ENCODE assay signal across 46 mouse cellular contexts in genomic region chr11:58658596-58658995, GRCm38 (mm10). TPM values are rescaled to one million over a fixed set of nuclear protein-coding genes. Genes with fewer than 3 reads are reported as not detected.
"Had no signal": no experiment of that assay in that cellular context is flagged by ENCODE, and none has a peak within 500 bp of the region (broad histone marks: within the 10 kb centered on the region; RNA-seq: fewer than 3 reads in every experiment).

Gene Olfr322 (plus strand): TSS chr11:58658782.

- H3K9me3 ChIP-seq: limb, embryonic 10.5 days; limb, embryonic 12.5 days; limb, embryonic 13.5 days; limb, embryonic 15.5 days; liver, embryonic 12.5 days; liver, embryonic 13.5 days; liver, embryonic 15.5 days; lung, embryonic 15.5 days; megakaryocyte, embryonic 14.5 days; midbrain, embryonic 10.5 days; midbrain, embryonic 12.5 days; midbrain, embryonic 13.5 days; midbrain, embryonic 15.5 days; neural tube, embryonic 12.5 days had no signal

- H3K27ac ChIP-seq: limb, embryonic 10.5 days; limb, embryonic 12.5 days; limb, embryonic 13.5 days; limb, embryonic 15.5 days; liver, embryonic 12.5 days; liver, embryonic 13.5 days; liver, embryonic 14.5 days; liver, embryonic 15.5 days; lung, embryonic 15.5 days; macrophage; midbrain, embryonic 10.5 days; midbrain, embryonic 12.5 days; midbrain, embryonic 13.5 days; midbrain, embryonic 15.5 days; neural tube, embryonic 12.5 days had no signal

- H3K27me3 ChIP-seq: limb, embryonic 12.5 days; limb, embryonic 13.5 days; limb, embryonic 15.5 days; liver, embryonic 13.5 days; liver, embryonic 15.5 days; lung, embryonic 15.5 days; midbrain, embryonic 12.5 days; midbrain, embryonic 13.5 days; midbrain, embryonic 15.5 days; neural tube, embryonic 12.5 days had no signal

- DNase-seq: left cerebral cortex, postnatal 4 days; liver; liver, embryonic 13.5 days; liver, postnatal 0 days; lung, adult 18-20 months; lung, adult 2 months; lung, embryonic 14.5 days; lung, postnatal 10 days; lung, postnatal 14 days; lung, postnatal 36 days; lung, postnatal 4 days; midbrain, embryonic 14.5 days had no signal

- H3K4me3 ChIP-seq: limb, embryonic 10.5 days; limb, embryonic 12.5 days; limb, embryonic 13.5 days; limb, embryonic 15.5 days; liver, embryonic 12.5 days; liver, embryonic 13.5 days; liver, embryonic 15.5 days; lung, embryonic 15.5 days; megakaryocyte, embryonic 14.5 days; midbrain, embryonic 10.5 days; midbrain, embryonic 12.5 days; midbrain, embryonic 13.5 days; midbrain, embryonic 15.5 days; myocyte; neural tube, embryonic 12.5 days had no signal

- H3K36me3 ChIP-seq: limb, embryonic 10.5 days; limb, embryonic 12.5 days; limb, embryonic 13.5 days; limb, embryonic 15.5 days; liver, embryonic 12.5 days; liver, embryonic 13.5 days; liver, embryonic 15.5 days; lung, embryonic 15.5 days; midbrain, embryonic 10.5 days; midbrain, embryonic 12.5 days; midbrain, embryonic 13.5 days; midbrain, embryonic 15.5 days; neural tube, embryonic 12.5 days had no signal

- H3K4me1 ChIP-seq: limb, embryonic 10.5 days; limb, embryonic 12.5 days; limb, embryonic 15.5 days; liver, embryonic 12.5 days; liver, embryonic 13.5 days; liver, embryonic 15.5 days; lung, embryonic 15.5 days; midbrain, embryonic 10.5 days; midbrain, embryonic 12.5 days; midbrain, embryonic 13.5 days; midbrain, embryonic 15.5 days; neural tube, embryonic 12.5 days had no signal

RNA-seq across cellular contexts. Expression of gene Olfr322, which starts in this region (rescaled TPM):
- total RNA-seq: left cerebral cortex, postnatal 10 days; left cerebral cortex, postnatal 14 days; left cerebral cortex, postnatal 25 days; left cerebral cortex, postnatal 36 days; left cerebral cortex, postnatal 4 days; liver, adult 2 months; megakaryocyte progenitor cell, adult 5-6 weeks; megakaryocyte, adult 5-6 weeks; megakaryocyte-erythroid progenitor cell, adult 5-6 weeks; midbrain, postnatal 0 days; monocyte, adult 5-6 weeks had no signal
- polyA plus RNA-seq: limb, embryonic 10.5 days; limb, embryonic 11.5 days; limb, embryonic 12.5 days; limb, embryonic 13.5 days; limb, embryonic 14.5 days; limb, embryonic 15.5 days; liver, adult 2 months; liver, embryonic 11.5 days; liver, embryonic 12.5 days; liver, embryonic 13.5 days; liver, embryonic 15.5 days; lung, adult 2 months; lung, embryonic 14.5 days; lung, embryonic 15.5 days; lung, embryonic 16.5 days; lung, postnatal 0 days; macrophage; midbrain, embryonic 10.5 days; midbrain, embryonic 11.5 days; midbrain, embryonic 12.5 days; midbrain, embryonic 13.5 days; midbrain, embryonic 14.5 days; midbrain, embryonic 15.5 days; midbrain, embryonic 16.5 days; midbrain, postnatal 0 days; myocyte; neural tube, embryonic 11.5 days; neural tube, embryonic 12.5 days had no signal
